Mouse (Mus musculus): ENCODE measurements around the gene Dnm3. TPM values are rescaled to one million over a fixed set of nuclear protein-coding genes. Genes with fewer than 3 reads are reported as not detected.

Dnm3 gene
- polyA plus RNA-seq, 1 experiment from 2014 or later = 7.5 TPM

- H3K4me3 ChIP-seq = no peak overlapping the region
- no peaks in the 10 kb centered on the region for H3K36me3 ChIP-seq
- H3K27me3 ChIP-seq (ENCODE audit: insufficient read depth, poor library complexity, severe bottlenecking) = peaks cover 8% of the 10 kb centered on the region
- no peak overlapping the region for H3K27ac ChIP-seq
- no peaks in the 10 kb centered on the region for H3K9me3 ChIP-seq
- H3K4me1 ChIP-seq (replicated peaks) = peaks cover 6% of the 10 kb centered on the region; the same call in 1 of the 2 replicates
- DNase-seq (ENCODE audit: low spot score) = no peak
Measured at GRCm38 (mm10) chr1:162222353-162222752, 255.5 kb downstream of the Dnm3 start.

GRCm38 (mm10) chr1:162221801-162222301, 256.0 kb downstream of the Dnm3 start:
- peaks cover 13% of the 10 kb centered on the region for H3K27me3 ChIP-seq (ENCODE audit: insufficient read depth, poor library complexity, severe bottlenecking)
- no peaks in the 10 kb centered on the region for H3K36me3 ChIP-seq
- WGBS = 77% methylated on average over 4 of the region's 4 CpGs
- H3K4me3 ChIP-seq = no peak overlapping the region
- H3K9me3 ChIP-seq = no peaks in the 10 kb centered on the region
- no peak overlapping the region for H3K27ac ChIP-seq
- H3K4me1 ChIP-seq (replicated peaks) = peaks cover 11% of the 10 kb centered on the region; the same call in 1 of the 2 replicates
- DNase-seq (ENCODE audit: low spot score) = no peak

DNA sequence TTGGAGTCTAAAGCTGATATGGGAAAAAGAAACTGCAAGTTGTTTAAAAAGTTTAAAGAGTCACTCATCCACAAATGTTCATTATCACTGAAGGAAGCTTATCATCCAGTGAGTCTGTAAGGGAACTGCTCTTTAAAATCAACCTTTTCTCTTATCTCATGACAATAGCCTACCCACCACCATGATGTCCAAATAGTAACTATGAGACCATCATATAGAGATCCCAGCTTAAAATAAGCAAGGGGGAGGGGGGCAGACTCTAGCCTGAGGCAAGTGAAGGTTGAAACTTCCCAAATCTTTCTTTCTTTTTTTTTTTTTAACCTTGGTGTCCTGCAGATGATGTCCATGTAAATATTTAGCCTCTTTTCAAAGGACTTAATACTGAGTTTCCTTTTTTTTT, 256.9 kb downstream of the Dnm3 start:
- H3K4me3 ChIP-seq = peak overlapping the region; percentile 46
- H3K27ac ChIP-seq = no peak overlapping the region; the same call in 1 of the 2 replicates
- H3K9me3 ChIP-seq = no peaks in the 10 kb centered on the region
- H3K36me3 ChIP-seq = no peaks in the 10 kb centered on the region
- DNase-seq (ENCODE audit: low spot score) = no peak
- peaks cover 16% of the 10 kb centered on the region for H3K4me1 ChIP-seq (replicated peaks)
- peaks cover 19% of the 10 kb centered on the region for H3K27me3 ChIP-seq (ENCODE audit: insufficient read depth, poor library complexity, severe bottlenecking)

DNA sequence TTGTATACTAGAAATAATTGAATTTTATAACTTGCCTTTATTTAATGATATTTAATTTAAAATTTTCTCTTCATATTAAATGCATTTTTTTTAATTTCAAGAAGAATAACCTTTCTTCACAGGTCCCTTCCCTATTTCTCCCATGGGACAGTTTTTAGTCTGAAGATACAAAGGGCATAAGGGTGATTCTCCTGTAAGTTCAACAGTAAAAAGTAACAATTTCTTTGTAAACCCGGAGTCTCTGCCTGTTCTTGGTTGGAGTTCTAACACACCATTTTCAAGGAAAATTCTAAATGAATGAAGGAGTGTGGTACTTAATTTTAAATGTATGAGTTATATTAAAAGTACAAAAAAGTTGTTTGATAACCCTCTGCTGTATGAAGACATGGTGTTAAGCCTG, 258.1 kb downstream of the Dnm3 start:
- no peaks in the 10 kb centered on the region for H3K36me3 ChIP-seq
- peak overlapping the region; percentile 29; the same call in 1 of the 2 replicates for H3K27ac ChIP-seq
- WGBS = 85% methylated on average over 1 of the region's 1 CpGs
- H3K27me3 ChIP-seq (ENCODE audit: insufficient read depth, poor library complexity, severe bottlenecking) = peaks cover 30% of the 10 kb centered on the region
- H3K4me3 ChIP-seq = peak overlapping the region; percentile 46
- peaks cover 19% of the 10 kb centered on the region for H3K4me1 ChIP-seq (replicated peaks)
- no peaks in the 10 kb centered on the region for H3K9me3 ChIP-seq
- DNase-seq (ENCODE audit: low spot score) = no peak

DNA sequence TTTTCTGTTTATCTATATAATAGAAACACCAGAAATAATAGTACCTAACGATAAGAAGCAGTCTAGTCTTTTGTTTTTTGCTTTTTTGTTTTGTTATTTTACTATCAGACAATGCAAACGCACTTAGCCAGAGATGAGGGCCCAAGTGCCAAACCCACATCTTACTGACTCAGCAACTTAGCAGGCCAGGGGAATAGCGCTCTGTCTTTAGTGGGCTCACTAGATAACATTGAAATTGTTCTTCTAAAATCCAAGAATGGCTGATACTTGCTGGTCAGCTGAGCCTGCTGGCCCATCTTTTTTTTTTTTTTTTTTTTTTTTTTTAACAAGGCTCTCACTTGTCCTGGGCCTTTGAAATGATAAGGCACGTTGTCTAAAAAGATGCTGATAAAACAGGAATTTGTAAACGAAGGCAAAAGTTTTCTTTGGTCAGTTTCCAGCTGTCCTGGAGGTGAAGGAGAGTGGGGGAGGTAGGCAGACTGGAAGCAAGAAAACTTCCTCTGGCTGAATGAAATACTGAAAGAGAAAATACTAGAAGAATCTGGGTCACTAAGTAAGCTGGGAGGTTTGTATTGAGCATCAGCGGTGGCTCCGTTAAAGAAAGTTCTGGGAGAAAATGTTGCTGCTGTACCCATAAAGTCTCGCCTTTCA, 259.2 kb downstream of the Dnm3 start:
- Histone ChIP-seq H3K36me3 (no peaks in the 10 kb centered on the region), H3K4me1 (replicated peaks) (peaks cover 21% of the 10 kb centered on the region), H3K27me3 (ENCODE audit: insufficient read depth, poor library complexity, severe bottlenecking) (peaks cover 41% of the 10 kb centered on the region), H3K4me3 (peak overlapping the region; percentile 46), H3K27ac (peak overlapping the region; percentile 85), H3K9me3 (no peaks in the 10 kb centered on the region)
- no peak for DNase-seq (ENCODE audit: low spot score)
- WGBS = 61% methylated on average over 8 of the region's 8 CpGs

GRCm38 (mm10) chr1:162217340-162217974, 260.4 kb downstream of the Dnm3 start:
- H3K9me3 ChIP-seq = no peaks in the 10 kb centered on the region
- H3K4me1 ChIP-seq (replicated peaks) = peaks cover 24% of the 10 kb centered on the region
- H3K27ac ChIP-seq = peak overlapping the region; percentile 85
- no peaks in the 10 kb centered on the region for H3K36me3 ChIP-seq
- peaks cover 52% of the 10 kb centered on the region for H3K27me3 ChIP-seq (ENCODE audit: insufficient read depth, poor library complexity, severe bottlenecking)
- H3K4me3 ChIP-seq = peak overlapping the region; percentile 46
- 64% methylated on average over 15 of the region's 15 CpGs for WGBS
- DNase-seq (ENCODE audit: low spot score) = peak; percentile 69

DNA sequence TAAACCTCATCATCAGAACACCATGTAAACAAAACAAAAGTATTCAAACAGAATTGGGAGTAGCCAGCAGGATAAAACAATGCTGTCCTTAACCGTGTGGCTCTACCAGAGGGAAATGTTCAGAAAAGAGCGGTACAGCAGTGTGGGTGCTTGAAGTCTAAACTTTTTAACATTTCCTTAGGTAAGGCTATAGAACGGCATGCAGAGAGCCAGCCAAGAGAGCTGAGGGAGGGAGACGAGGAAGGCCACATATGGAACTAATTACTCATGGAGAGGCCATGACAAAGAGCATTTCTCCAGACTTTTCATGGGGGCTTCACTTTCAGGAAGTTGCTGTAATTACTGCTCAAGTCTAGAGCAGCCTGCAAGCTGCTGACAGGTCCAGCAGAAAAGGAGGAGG, 261.2 kb downstream of the Dnm3 start:
- DNase-seq (ENCODE audit: low spot score) = peak; percentile 33
- H3K9me3 ChIP-seq = no peaks in the 10 kb centered on the region
- 32% methylated on average over 4 of the region's 4 CpGs for WGBS
- H3K4me1 ChIP-seq (replicated peaks) = peaks cover 24% of the 10 kb centered on the region
- H3K36me3 ChIP-seq = no peaks in the 10 kb centered on the region
- H3K27me3 ChIP-seq (ENCODE audit: insufficient read depth, poor library complexity, severe bottlenecking) = peaks cover 59% of the 10 kb centered on the region
- peak overlapping the region; percentile 67; the same call in 1 of the 2 replicates for H3K27ac ChIP-seq
- H3K4me3 ChIP-seq = no peak overlapping the region

- Histone ChIP-seq H3K9me3 (no peaks in the 10 kb centered on the region), H3K27me3 (ENCODE audit: insufficient read depth, poor library complexity, severe bottlenecking) (peaks cover 66% of the 10 kb centered on the region), H3K36me3 (no peaks in the 10 kb centered on the region), H3K27ac (0 out of 2 replicates have a peak overlapping the region, but pooled peaks have one; percentile 67), H3K4me3 (no peak overlapping the region), H3K4me1 (replicated peaks) (peaks cover 27% of the 10 kb centered on the region)
- WGBS = 70% methylated on average over 5 of the region's 5 CpGs
- no peak for DNase-seq (ENCODE audit: low spot score)
Measured at GRCm38 (mm10) chr1:162215743-162216142, 262.1 kb downstream of the Dnm3 start.

GRCm38 (mm10) chr1:162213066-162213465, 264.8 kb downstream of the Dnm3 start:
- Histone ChIP-seq H3K4me1 (replicated peaks) (peaks cover 50% of the 10 kb centered on the region), H3K9me3 (no peaks in the 10 kb centered on the region), H3K27ac (no peak overlapping the region), H3K36me3 (no peaks in the 10 kb centered on the region), H3K27me3 (ENCODE audit: insufficient read depth, poor library complexity, severe bottlenecking) (peaks cover 79% of the 10 kb centered on the region), H3K4me3 (no peak overlapping the region)
- no peak for DNase-seq (ENCODE audit: low spot score)
- 84% methylated on average over 8 of the region's 8 CpGs for WGBS

DNA sequence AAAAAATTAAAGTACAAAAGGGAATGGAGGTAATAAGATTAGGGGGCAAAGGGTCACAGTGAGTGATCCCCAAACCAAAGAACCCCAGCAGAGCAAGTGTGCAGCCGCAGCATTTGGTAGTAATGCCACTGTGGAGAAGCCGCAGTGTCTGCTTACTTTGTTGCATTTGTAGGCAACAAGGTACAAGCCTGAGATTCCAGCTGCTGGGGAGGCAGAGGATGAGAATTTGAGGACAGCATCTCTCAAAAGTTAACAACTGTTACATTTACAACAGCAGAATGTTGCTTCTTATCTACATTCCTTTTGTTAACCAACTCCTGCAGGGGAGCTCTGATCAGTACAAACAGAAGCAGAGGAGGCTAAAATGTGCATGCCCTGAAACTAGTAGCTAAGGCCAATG, 267.3 kb downstream of the Dnm3 start:
- Histone ChIP-seq H3K27me3 (ENCODE audit: insufficient read depth, poor library complexity, severe bottlenecking) (peaks cover 75% of the 10 kb centered on the region), H3K36me3 (no peaks in the 10 kb centered on the region), H3K9me3 (no peaks in the 10 kb centered on the region), H3K27ac (peak overlapping the region; percentile 69), H3K4me3 (no peak overlapping the region), H3K4me1 (replicated peaks) (peaks cover 33% of the 10 kb centered on the region)
- 29% methylated on average over 2 of the region's 2 CpGs for WGBS
- DNase-seq (ENCODE audit: low spot score) = no peak

GRCm38 (mm10) chr1:162209487-162210149, 268.2 kb downstream of the Dnm3 start:
- peak overlapping the region; percentile 40 for H3K4me3 ChIP-seq
- peaks cover 33% of the 10 kb centered on the region for H3K4me1 ChIP-seq (replicated peaks)
- H3K36me3 ChIP-seq = no peaks in the 10 kb centered on the region
- no peaks in the 10 kb centered on the region for H3K9me3 ChIP-seq
- DNase-seq (ENCODE audit: low spot score) = peak; percentile 55
- peak overlapping the region; percentile 80 for H3K27ac ChIP-seq
- H3K27me3 ChIP-seq (ENCODE audit: insufficient read depth, poor library complexity, severe bottlenecking) = peaks cover 75% of the 10 kb centered on the region
- WGBS = 34% methylated on average over 10 of the region's 10 CpGs

- H3K9me3 ChIP-seq = no peaks in the 10 kb centered on the region
- DNase-seq (ENCODE audit: low spot score) = no peak
- peak overlapping the region; percentile 80 for H3K27ac ChIP-seq
- peak overlapping the region; percentile 40 for H3K4me3 ChIP-seq
- peaks cover 76% of the 10 kb centered on the region for H3K27me3 ChIP-seq (ENCODE audit: insufficient read depth, poor library complexity, severe bottlenecking)
- WGBS = 71% methylated on average over 9 of the region's 9 CpGs
- H3K36me3 ChIP-seq = no peaks in the 10 kb centered on the region
- H3K4me1 ChIP-seq (replicated peaks) = peaks cover 33% of the 10 kb centered on the region
Measured at GRCm38 (mm10) chr1:162209010-162209409, 268.8 kb downstream of the Dnm3 start.

- Histone ChIP-seq H3K27me3 (ENCODE audit: insufficient read depth, poor library complexity, severe bottlenecking) (peaks cover 66% of the 10 kb centered on the region), H3K9me3 (no peaks in the 10 kb centered on the region), H3K4me3 (no peak overlapping the region), H3K27ac (peak overlapping the region; percentile 56; the same call in 1 of the 2 replicates), H3K4me1 (replicated peaks) (peaks cover 36% of the 10 kb centered on the region), H3K36me3 (no peaks in the 10 kb centered on the region)
- WGBS = 63% methylated on average over 7 of the region's 7 CpGs
- DNase-seq (ENCODE audit: low spot score) = no peak
Measured at GRCm38 (mm10) chr1:162207708-162208043, 270.2 kb downstream of the Dnm3 start.

All from hindbrain, embryonic 10.5 days (tissue).